Mouse (Mus musculus) intestine, embryonic 16.5 days (tissue): ENCODE data around the gene Stag1. TPM values are rescaled to one million over a fixed set of nuclear protein-coding genes. Genes with fewer than 3 reads are reported as not detected.

Source experiments
- polyA plus RNA-seq: library from polyadenylated mRNA; unstranded; fragments of >200 nt; fragmentation: Nextera tagmentation; extraction: Ambion mirVana; gene quantifications from 2 replicates; pipeline ENCODE4 v1.2.1, GENCODE M21; 2015

The Stag1 gene
- polyA plus RNA-seq, 1 experiment from 2014 or later, result 29.4 TPM

Other genes with a start within 250 kb of the Stag1 start
- 0.98 and 1.1 TPM in 2 replicates for gene Il20rb, start 111.0 kb upstream of the Stag1 start, polyA plus RNA-seq
- 56.9 and 57.8 TPM in 2 replicates for gene Nck1, start 51.7 kb upstream of the Stag1 start, polyA plus RNA-seq
- 3.9 and 4.0 TPM in 2 replicates for gene Slc35g2, start 26.7 kb upstream of the Stag1 start, polyA plus RNA-seq